Mouse (Mus musculus): ENCODE data around the gene Asic4. TPM values are rescaled to one million over a fixed set of nuclear protein-coding genes. Genes with fewer than 3 reads are reported as not detected.

Asic4 gene
- total and polyA plus RNA-seq, 2 experiments from 2014 or later = 7.7 to 21.4 TPM

DNA sequence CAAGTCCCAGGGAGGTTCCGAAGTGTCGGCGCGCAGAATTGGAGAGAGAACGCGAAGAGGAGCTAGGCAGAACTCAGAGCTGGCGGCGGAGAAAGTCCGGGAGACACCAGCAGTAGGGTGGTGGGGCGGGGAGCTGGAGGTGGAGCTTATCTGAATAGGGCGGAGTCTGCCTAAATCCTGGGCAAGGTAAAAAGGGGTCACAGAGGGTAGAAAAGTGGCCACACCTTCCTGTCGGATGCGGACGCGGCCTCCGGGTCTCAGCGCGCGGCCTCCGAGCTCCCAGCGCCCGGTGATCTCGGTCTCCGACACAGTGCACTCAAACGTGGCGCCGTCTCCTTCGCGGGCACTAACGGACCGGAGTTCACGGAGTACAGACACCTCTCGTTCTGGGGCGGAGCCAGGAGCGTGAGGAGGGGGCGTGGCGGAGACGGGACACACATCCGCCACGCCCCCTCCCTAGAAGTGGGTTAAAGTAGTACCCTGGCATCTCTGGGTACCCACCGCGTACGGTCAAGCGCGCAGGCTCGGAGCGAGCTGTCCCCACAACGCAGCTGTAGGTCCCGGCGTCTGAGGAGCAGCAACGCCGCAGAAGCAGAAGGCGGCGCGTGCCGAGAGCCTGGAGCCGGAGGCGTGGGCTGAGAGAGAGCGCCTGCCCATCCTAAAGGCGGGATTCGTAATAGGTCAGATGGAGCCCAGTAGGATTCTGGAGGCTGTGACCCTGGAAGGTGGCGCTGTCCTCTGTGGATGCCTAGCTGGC is 37.3 kb downstream of the Asic4 start:
- 0 out of 2 replicates have a peak, but pooled peaks cover 5% of the 10 kb centered on the region for H3K4me1 ChIP-seq (ENCODE audit: insufficient read depth)
- no peaks in the 10 kb centered on the region for H3K9me3 ChIP-seq (ENCODE audit: low read length)
- ATAC-seq (peak; percentile 68), DNase-seq (peak; percentile 61)
- peak overlapping the region; percentile 31; the same call in 1 of the 2 replicates for H3K9ac ChIP-seq
- 4% methylated on average over 62 of the region's 62 CpGs for WGBS
- H3K27ac ChIP-seq (ENCODE audit: low read depth, low read length) = no peak overlapping the region
- peaks cover 18% of the 10 kb centered on the region for H3K27me3 ChIP-seq (ENCODE audit: insufficient read depth, low read length)
- peak; percentile 37 for TF ChIP-seq CTCF (IDR thresholded peaks at IDR 0.05; ENCODE audit: low read depth)
- H3K4me3 ChIP-seq (ENCODE audit: low read depth, low read length) = peak overlapping the region; percentile 44
- H3K36me3 ChIP-seq (ENCODE audit: insufficient read depth) = peaks cover 42% of the 10 kb centered on the region
- peak overlapping the region; percentile 91 for H3K4me2 ChIP-seq (ENCODE audit: low read depth)

DNA sequence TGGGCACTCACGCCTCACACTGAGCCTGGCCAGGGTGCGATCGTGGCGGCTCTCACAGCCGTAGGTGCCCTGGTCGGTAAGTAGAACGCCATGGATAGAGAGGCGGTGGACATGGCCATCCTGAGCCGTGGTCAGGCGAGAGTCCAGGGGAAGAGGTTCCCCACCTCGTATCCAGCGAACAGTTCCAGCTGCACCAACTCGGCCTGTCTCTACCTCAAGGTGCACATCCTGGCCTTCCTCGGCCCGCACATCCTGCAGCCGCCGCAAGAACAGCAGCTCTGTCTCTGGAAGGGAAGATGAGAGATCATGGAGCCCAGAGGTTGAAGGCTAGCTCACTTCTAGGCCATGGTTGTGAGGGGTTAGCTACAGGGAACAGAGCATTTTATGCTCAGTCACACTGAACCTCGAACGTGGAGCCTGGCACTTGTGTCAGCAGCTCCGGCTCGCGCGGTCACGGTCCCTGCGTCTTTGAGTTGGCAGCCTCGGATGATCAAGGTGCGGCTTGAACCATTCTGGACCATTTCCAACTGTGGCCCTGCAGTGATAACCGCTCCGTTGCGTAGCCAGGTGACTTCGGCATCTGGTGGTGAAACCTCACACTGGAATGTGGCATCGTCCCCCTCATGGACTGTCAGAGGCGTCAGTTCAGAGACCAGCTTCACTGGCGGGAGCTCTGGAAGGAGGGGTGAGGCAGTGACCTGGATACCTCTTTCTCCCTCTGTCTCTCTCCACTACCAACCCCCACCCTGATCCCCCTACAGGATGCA is 40.7 kb downstream of the Asic4 start:
- TF ChIP-seq CTCF (IDR thresholded peaks at IDR 0.05; ENCODE audit: low read depth) = no peak
- H3K9me3 ChIP-seq (ENCODE audit: low read length) = no peaks in the 10 kb centered on the region
- DNase-seq = no peak
- H3K4me2 ChIP-seq (ENCODE audit: low read depth) = no peak overlapping the region
- peaks cover 16% of the 10 kb centered on the region for H3K27me3 ChIP-seq (ENCODE audit: insufficient read depth, low read length)
- peaks cover 10% of the 10 kb centered on the region; the same call in 1 of the 2 replicates for H3K36me3 ChIP-seq (ENCODE audit: insufficient read depth)
- H3K4me1 ChIP-seq (ENCODE audit: insufficient read depth) = 0 out of 2 replicates have a peak, but pooled peaks cover 5% of the 10 kb centered on the region
- WGBS = 87% methylated on average over 34 of the region's 34 CpGs
- ATAC-seq = no peak
- H3K9ac ChIP-seq = no peak overlapping the region
- H3K27ac ChIP-seq (ENCODE audit: low read depth, low read length) = no peak overlapping the region
- no peak overlapping the region for H3K4me3 ChIP-seq (ENCODE audit: low read depth, low read length)

DNA sequence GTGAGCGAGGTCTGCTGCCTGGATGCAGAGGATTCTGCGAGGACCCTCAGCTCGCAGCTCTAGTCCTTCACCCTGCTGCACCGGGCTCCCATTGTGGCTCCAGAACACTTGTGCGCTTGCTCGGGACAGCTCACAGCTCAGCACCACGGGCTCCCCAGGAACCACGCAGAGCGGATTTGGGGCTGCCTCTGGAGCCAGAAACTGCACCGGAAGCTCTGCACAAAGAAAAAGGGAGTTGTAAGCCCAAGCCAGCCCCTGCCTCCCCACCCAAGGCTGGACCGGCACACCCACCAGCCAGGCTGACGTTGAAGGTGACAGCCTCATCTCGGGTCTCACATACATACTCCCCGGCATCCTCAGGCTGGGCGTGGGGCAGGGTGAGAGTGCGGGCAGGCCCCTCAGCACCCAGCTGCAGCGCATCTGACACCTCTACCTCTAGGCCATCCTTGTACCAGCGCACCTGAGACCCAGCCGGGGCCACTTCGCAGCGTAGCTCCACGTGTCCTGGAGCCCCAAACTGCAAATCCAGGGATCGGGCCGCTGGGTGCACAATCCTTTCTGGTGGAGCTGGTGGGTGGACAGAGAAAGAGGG is 42.4 kb downstream of the Asic4 start:
- Histone ChIP-seq H3K36me3 (ENCODE audit: insufficient read depth) (peaks cover 10% of the 10 kb centered on the region; the same call in 1 of the 2 replicates), H3K9me3 (ENCODE audit: low read length) (no peaks in the 10 kb centered on the region), H3K27me3 (ENCODE audit: insufficient read depth, low read length) (0 out of 2 replicates have a peak, but pooled peaks cover 9% of the 10 kb centered on the region), H3K4me3 (ENCODE audit: low read depth, low read length) (no peak overlapping the region), H3K4me2 (ENCODE audit: low read depth) (no peak overlapping the region), H3K9ac (no peak overlapping the region), H3K27ac (ENCODE audit: low read depth, low read length) (no peak overlapping the region), H3K4me1 (ENCODE audit: insufficient read depth) (0 out of 2 replicates have a peak, but pooled peaks cover 3% of the 10 kb centered on the region)
- ATAC-seq (no peak), DNase-seq (no peak)
- 41% methylated on average over 24 of the region's 24 CpGs for WGBS
- no peak for TF ChIP-seq CTCF (IDR thresholded peaks at IDR 0.05; ENCODE audit: low read depth)

DNA sequence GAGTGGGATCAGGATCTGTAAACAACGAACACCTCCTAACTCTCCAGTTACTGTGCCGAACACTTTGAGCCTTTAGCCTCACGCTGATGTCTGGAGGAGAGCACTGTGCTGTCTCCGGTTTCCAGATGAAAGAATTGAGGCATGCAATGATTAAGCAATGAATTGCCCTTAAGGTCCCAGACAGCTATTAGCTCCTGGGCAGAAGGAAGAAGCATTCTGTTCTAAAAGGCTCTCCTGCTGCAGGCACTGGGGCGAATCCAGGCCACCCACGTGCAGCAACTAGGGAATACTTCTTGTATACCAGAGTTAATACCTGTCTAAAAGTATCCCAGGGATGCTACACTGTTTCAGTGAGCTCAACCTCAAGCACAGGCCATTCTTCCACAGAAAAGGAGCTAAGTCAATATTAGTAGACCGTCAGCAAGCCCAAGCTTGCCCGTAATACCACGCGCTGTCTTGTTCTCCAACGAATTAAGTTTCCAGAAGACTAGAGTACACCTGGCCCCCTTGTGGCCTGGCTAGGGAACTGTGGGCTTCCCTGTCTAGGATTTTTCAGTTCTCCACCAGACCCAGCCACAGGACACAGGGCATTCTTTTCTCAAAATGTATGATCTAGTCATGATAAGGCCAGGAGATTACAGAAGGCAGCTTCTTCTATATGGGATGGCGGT is 44.8 kb downstream of the Asic4 start:
- peak; percentile 70 for ATAC-seq
- Histone ChIP-seq H3K36me3 (ENCODE audit: insufficient read depth) (peaks cover 27% of the 10 kb centered on the region; the same call in 1 of the 2 replicates), H3K27ac (ENCODE audit: low read depth, low read length) (no peak overlapping the region), H3K4me1 (ENCODE audit: insufficient read depth) (no peaks in the 10 kb centered on the region), H3K4me3 (ENCODE audit: low read depth, low read length) (no peak overlapping the region), H3K27me3 (ENCODE audit: insufficient read depth, low read length) (no peaks in the 10 kb centered on the region), H3K9me3 (ENCODE audit: low read length) (no peaks in the 10 kb centered on the region), H3K9ac (no peak overlapping the region), H3K4me2 (ENCODE audit: low read depth) (no peak overlapping the region)
- WGBS = 46% methylated on average over 12 of the region's 12 CpGs
- DNase-seq = peak; percentile 64
- TF ChIP-seq CTCF (IDR thresholded peaks at IDR 0.05; ENCODE audit: low read depth) = peak; percentile 86

DNA sequence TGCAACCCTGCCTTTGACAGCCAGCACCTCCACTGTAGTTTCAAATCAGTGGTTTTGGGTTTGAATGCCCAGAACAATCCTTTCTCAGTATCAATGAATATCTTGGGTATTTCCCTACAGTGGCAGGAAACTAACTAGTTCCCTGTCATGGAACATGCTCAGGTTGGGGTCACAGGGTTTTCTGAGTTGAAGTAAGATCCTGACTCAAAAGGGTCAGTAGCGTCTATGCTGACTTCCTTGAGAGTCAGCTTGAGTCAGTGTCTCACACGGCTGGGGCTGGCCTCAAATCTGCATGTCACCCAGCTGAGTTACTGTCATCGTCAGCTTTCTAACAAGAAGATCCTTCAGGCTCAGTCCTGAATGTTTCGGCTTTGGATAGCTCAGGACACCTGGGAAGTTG is 48.7 kb downstream of the Asic4 start:
- TF ChIP-seq CTCF (IDR thresholded peaks at IDR 0.05; ENCODE audit: low read depth) = no peak
- Histone ChIP-seq H3K27ac (ENCODE audit: low read depth, low read length) (no peak overlapping the region), H3K4me1 (ENCODE audit: insufficient read depth) (no peaks in the 10 kb centered on the region), H3K4me2 (ENCODE audit: low read depth) (no peak overlapping the region), H3K4me3 (ENCODE audit: low read depth, low read length) (no peak overlapping the region), H3K9ac (no peak overlapping the region), H3K9me3 (ENCODE audit: low read length) (no peaks in the 10 kb centered on the region), H3K36me3 (ENCODE audit: insufficient read depth) (peaks cover 35% of the 10 kb centered on the region), H3K27me3 (ENCODE audit: insufficient read depth, low read length) (no peaks in the 10 kb centered on the region)
- ATAC-seq (no peak), DNase-seq (no peak)
- 91% methylated on average over 4 of the region's 4 CpGs for WGBS

DNA sequence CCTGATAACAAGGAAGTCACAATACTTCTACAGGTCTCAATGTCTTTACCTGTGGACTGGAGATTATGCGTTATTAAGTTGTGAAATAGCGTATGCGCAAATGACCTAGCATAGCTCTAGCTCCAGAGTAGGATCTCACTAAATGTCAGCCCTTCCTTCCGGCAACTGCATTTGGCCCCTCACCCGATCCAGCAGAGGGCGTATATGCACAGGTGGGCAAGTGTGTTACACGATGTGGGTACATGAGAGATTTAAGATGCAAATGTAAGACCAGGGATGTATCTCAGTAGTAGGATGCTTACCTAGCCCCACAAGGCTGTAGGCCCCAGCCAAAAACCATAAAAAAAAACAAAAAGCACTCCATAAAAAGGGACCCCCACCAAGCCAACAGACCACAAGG is 49.2 kb downstream of the Asic4 start:
- 86% methylated on average over 7 of the region's 7 CpGs for WGBS
- ATAC-seq (no peak), DNase-seq (no peak)
- TF ChIP-seq CTCF (IDR thresholded peaks at IDR 0.05; ENCODE audit: low read depth) = peak; percentile 12; the same call in 1 of the 2 replicates
- Histone ChIP-seq H3K4me1 (ENCODE audit: insufficient read depth) (0 out of 2 replicates have a peak, but pooled peaks cover 3% of the 10 kb centered on the region), H3K4me2 (ENCODE audit: low read depth) (no peak overlapping the region), H3K9me3 (ENCODE audit: low read length) (no peaks in the 10 kb centered on the region), H3K27me3 (ENCODE audit: insufficient read depth, low read length) (no peaks in the 10 kb centered on the region), H3K4me3 (ENCODE audit: low read depth, low read length) (no peak overlapping the region), H3K36me3 (ENCODE audit: insufficient read depth) (peaks cover 35% of the 10 kb centered on the region), H3K9ac (no peak overlapping the region), H3K27ac (ENCODE audit: low read depth, low read length) (no peak overlapping the region)

Data from forebrain, postnatal 0 days (tissue).